Mouse (Mus musculus) MEL (cell line): Measurements from ENCODE around the gene Slc4a1. TPM values are rescaled to one million over a fixed set of nuclear protein-coding genes. Genes with fewer than 3 reads are reported as not detected.

Experiments
- DNase-seq: peaks from one replicate; pipeline ENCODE4 v3.0.0; 2011; ENCODE audit warnings: low read depth, low spot score
- H3K27ac ChIP-seq: 2 replicates; pipeline ENCODE4 v1.5.1; 2012; ENCODE audit warnings: low read depth, mild to moderate bottlenecking, control low read depth, low read length, moderate library complexity; ENCODE audit not compliant: control insufficient read depth
- H3K27me3 ChIP-seq, 2 experiments: fragments of 150-350 bp in 1 of 2; sonication (generic) in 1 of 2; 2 replicates each; pipeline ENCODE4 v1.6.1; 2012; ENCODE audit warnings: low read length in 2 of 2, mild to moderate bottlenecking in 2 of 2, improper control_type of control experiment in 1 of 2, moderate library complexity in 1 of 2; ENCODE audit not compliant: insufficient read depth in 2 of 2, control insufficient read depth in 1 of 2
- H3K36me3 ChIP-seq, 2 experiments: 2 replicates each; pipeline ENCODE4 v1.6.1; 2012 to 2014; ENCODE audit warnings: low read length in 2 of 2, improper control_type of control experiment in 1 of 2, inconsistent platforms in 1 of 2, mild to moderate bottlenecking in 1 of 2; ENCODE audit not compliant: insufficient read depth in 2 of 2, control insufficient read depth in 1 of 2
- H3K4me1 ChIP-seq, 2 experiments: fragments of 150-350 bp in 1 of 2; sonication (generic) in 1 of 2; 2 replicates each; pipeline ENCODE4 v1.6.1; 2012; ENCODE audit warnings: low read length in 2 of 2, improper control_type of control experiment in 1 of 2, mild to moderate bottlenecking in 1 of 2; ENCODE audit not compliant: insufficient read depth in 2 of 2, control insufficient read depth in 1 of 2
- H3K4me3 ChIP-seq, 2 experiments: fragments of 150-350 bp in 1 of 2; sonication (generic) in 1 of 2; 2 replicates each; pipeline ENCODE4 v1.5.1; 2012; ENCODE audit warnings: low read depth in 2 of 2, low read length in 2 of 2, mild to moderate bottlenecking in 2 of 2, moderate library complexity in 2 of 2, control low read depth in 1 of 2, improper control_type of control experiment in 1 of 2; ENCODE audit not compliant: control insufficient read depth in 1 of 2, insufficient read depth in 1 of 2
- H3K79me2 ChIP-seq: 2 replicates; pipeline ENCODE4 v1.6.1; 2012; ENCODE audit warnings: mild to moderate bottlenecking, low read length, moderate library complexity; ENCODE audit not compliant: control insufficient read depth, poor library complexity, insufficient read depth
- H3K9ac ChIP-seq: 2 replicates; pipeline ENCODE4 v1.6.1; 2012; ENCODE audit warnings: low read depth, mild to moderate bottlenecking, control low read depth, low read length, moderate library complexity; ENCODE audit not compliant: control insufficient read depth, poor library complexity, severe bottlenecking
- H3K9me3 ChIP-seq: fragments of 150-350 bp; sonication (generic); replicated peaks from 2 replicates; pipeline ENCODE4 v1.6.1; 2012; ENCODE audit warnings: mild to moderate bottlenecking, low read length, improper control_type of control experiment, moderate library complexity; ENCODE audit not compliant: insufficient read depth
- CHD1 ChIP-seq: IDR thresholded peaks from 2 replicates; pipeline ENCODE4 v1.6.1; 2012; ENCODE audit warnings: low read depth, mild to moderate bottlenecking, inconsistent platforms, low read length, improper control_type of control experiment
- CTCF ChIP-seq, 3 experiments: IDR thresholded peaks in 2 of 3; conservative IDR thresholded peaks in 1 of 3; 2 replicates each; pipeline ENCODE4 v1.5.1; 2011 to 2012; ENCODE audit warnings: low read length in 3 of 3, low read depth in 2 of 3, mild to moderate bottlenecking in 2 of 3, improper control_type of control experiment in 1 of 3, inconsistent platforms in 1 of 3, mixed read lengths in 1 of 3, moderate library complexity in 1 of 3; ENCODE audit not compliant: control insufficient read depth in 1 of 3, insufficient read depth in 1 of 3, poor library complexity in 1 of 3, severe bottlenecking in 1 of 3
- EP300 ChIP-seq, 2 experiments: IDR thresholded peaks; 2 replicates each; pipeline ENCODE4 v1.6.1; 2011; ENCODE audit warnings: improper control_type of control experiment in 2 of 2, low read length in 2 of 2, low read depth in 1 of 2, mild to moderate bottlenecking in 1 of 2
- ETS1 ChIP-seq: IDR thresholded peaks from 2 replicates; pipeline ENCODE4 v1.6.1; 2012; ENCODE audit warnings: low read depth, mild to moderate bottlenecking, inconsistent platforms, low read length, improper control_type of control experiment, moderate library complexity
- HCFC1 ChIP-seq: IDR thresholded peaks from 2 replicates; pipeline ENCODE4 v1.6.1; 2012; ENCODE audit warnings: low read depth, mild to moderate bottlenecking, inconsistent platforms, low read length, improper control_type of control experiment, moderate library complexity
- JUND ChIP-seq: IDR thresholded peaks from 2 replicates; pipeline ENCODE4 v1.6.1; 2011; ENCODE audit warnings: low read depth, mild to moderate bottlenecking, improper control_type of control experiment, low read length
- KAT2A ChIP-seq: conservative IDR thresholded peaks from 2 replicates; pipeline ENCODE4 v1.6.1; 2012; ENCODE audit warnings: low read depth, low read length, improper control_type of control experiment, inconsistent platforms
- MAFK ChIP-seq: IDR thresholded peaks from 2 replicates; pipeline ENCODE4 v1.6.1; 2011; ENCODE audit warnings: low read depth, mild to moderate bottlenecking, low read length, improper control_type of control experiment, borderline replicate concordance
- MXI1 ChIP-seq: IDR thresholded peaks from 2 replicates; pipeline ENCODE4 v1.6.1; 2011; ENCODE audit warnings: mild to moderate bottlenecking, low read depth, low read length, improper control_type of control experiment
- RAD21 ChIP-seq: IDR thresholded peaks from 2 replicates; pipeline ENCODE4 v1.6.1; 2011; ENCODE audit warnings: mild to moderate bottlenecking, low read depth, low read length, improper control_type of control experiment
- RCOR1 ChIP-seq: IDR thresholded peaks from 2 replicates; pipeline ENCODE4 v1.6.1; 2012; ENCODE audit warnings: low read depth, mild to moderate bottlenecking, inconsistent platforms, low read length, improper control_type of control experiment
- SMC3 ChIP-seq: IDR thresholded peaks from 2 replicates; pipeline ENCODE4 v1.6.1; 2011; ENCODE audit warnings: low read depth, low read length, improper control_type of control experiment
- TBP ChIP-seq: IDR thresholded peaks from 2 replicates; pipeline ENCODE4 v1.8.0; 2011; ENCODE audit warnings: low read depth, low read length, improper control_type of control experiment
- ZC3H11A ChIP-seq: IDR thresholded peaks from 2 replicates; pipeline ENCODE4 v1.6.1; 2012; ENCODE audit warnings: low read depth, mild to moderate bottlenecking, inconsistent platforms, low read length, improper control_type of control experiment
- ZKSCAN1 ChIP-seq: IDR thresholded peaks from 2 replicates; pipeline ENCODE4 v1.6.1; 2012; ENCODE audit warnings: low read depth, mild to moderate bottlenecking, inconsistent platforms, low read length, improper control_type of control experiment, moderate library complexity
- ZMIZ1 ChIP-seq: IDR thresholded peaks from 2 replicates; pipeline ENCODE4 v1.6.1; 2012; ENCODE audit warnings: low read depth, mild to moderate bottlenecking, inconsistent platforms, low read length, improper control_type of control experiment, moderate library complexity
- ZNF384 ChIP-seq: IDR thresholded peaks from 2 replicates; pipeline ENCODE4 v1.6.1; 2012; ENCODE audit warnings: low read depth, mild to moderate bottlenecking, inconsistent platforms, low read length, improper control_type of control experiment
- polyA plus RNA-seq, 2 experiments: library from polyadenylated mRNA; stranded (reverse) in 1 of 2; unstranded in 1 of 2; fragments of >175 nt in 1 of 2; fragments of >200 nt in 1 of 2; gene quantifications; 2 replicates each; pipeline versions ENCODE4 v1.2.1 to v1.2.4; 2012; ENCODE audit warnings: low replicate concordance in 2 of 2, low read depth in 1 of 2; ENCODE audit not compliant: insufficient read length in 2 of 2, insufficient read depth in 1 of 2, missing spikeins in 1 of 2
- total RNA-seq: library from RNA; depleted of rRNA; stranded (reverse); fragments of 300-350 nt; gene quantifications from 2 replicates; pipeline ENCODE4 v1.2.3, GENCODE M21; 2012

The Slc4a1 gene
- total and polyA plus RNA-seq, 3 experiments: 0.23 to 0.35 TPM; not detected in 1

DNA sequence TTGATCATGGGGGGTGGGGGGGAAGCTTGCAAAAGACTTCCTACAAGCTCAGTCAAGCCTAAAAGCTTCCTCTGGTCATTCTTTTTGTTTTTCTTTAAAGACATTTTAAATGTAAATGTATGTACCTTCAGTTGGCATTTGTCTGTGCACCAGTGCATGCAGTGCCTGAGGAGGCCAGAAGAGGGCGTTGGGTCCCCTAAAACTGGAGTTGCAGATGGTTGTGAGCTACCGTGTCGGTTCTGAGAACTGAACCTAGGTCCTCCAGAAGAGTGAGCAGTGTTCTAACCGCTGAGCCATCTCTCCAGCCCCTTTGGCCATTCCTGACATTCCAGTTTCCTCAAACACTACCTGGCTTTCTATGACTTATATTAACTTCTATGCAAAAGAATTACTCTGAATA is 26.4 kb downstream of the Slc4a1 start:
- no peaks in the 10 kb centered on the region for H3K79me2 ChIP-seq
- no peaks in the 10 kb centered on the region for H3K36me3 ChIP-seq
- TF ChIP-seq MXI1: no peak
- TF ChIP-seq SMC3: peak; percentile 49
- TF ChIP-seq KAT2A: no peak
- no peak for TF ChIP-seq CHD1
- TF ChIP-seq RAD21: peak; percentile 39
- TF ChIP-seq ZNF384: 0 out of 2 replicates have a peak, but pooled peaks have one; percentile 10
- TF ChIP-seq CTCF (IDR thresholded peaks at IDR 0.05 in 2 of 3, conservative IDR thresholded peaks at IDR 0.05 in 1 of 3; ENCODE audit: control insufficient read depth in 1 of 3, insufficient read depth in 1 of 3, low read depth in 2 of 3, low read length in 3 of 3, poor library complexity in 1 of 3, severe bottlenecking in 1 of 3): peak; percentile 50 to 59 (median 57)
- peaks cover 10 to 13% of the 10 kb centered on the region in 2 experiments for H3K27me3 ChIP-seq
- H3K4me3 ChIP-seq: no peak overlapping the region
- H3K9me3 ChIP-seq: no peaks in the 10 kb centered on the region
- no peak overlapping the region for H3K9ac ChIP-seq
- H3K4me1 ChIP-seq: peaks cover 0 to 5% of the 10 kb centered on the region in 2 experiments; a peak in 2 of 4 replicates
- peak; percentile 51 for DNase-seq
- H3K27ac ChIP-seq: no peak overlapping the region

DNA sequence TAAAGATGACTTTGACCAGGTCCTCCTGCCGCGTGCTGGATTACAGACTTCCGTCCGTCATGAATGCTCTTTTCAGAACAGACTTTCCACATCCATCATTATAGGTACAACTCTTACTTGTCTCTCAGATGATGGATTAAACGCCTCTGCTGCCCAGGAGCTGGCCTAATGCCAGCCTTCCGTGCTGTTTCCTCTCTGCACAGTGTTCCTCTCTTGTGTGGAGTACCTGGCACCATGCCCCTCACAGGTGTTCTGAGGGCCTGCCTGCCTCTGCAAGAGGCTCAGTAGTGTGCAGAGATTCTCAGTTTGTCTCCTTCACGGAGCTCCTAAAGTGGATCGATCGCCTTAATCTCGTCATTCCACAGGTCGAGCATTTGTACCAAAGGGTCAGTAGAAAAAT is 26.8 kb downstream of the Slc4a1 start:
- H3K4me3 ChIP-seq: no peak overlapping the region
- no peak overlapping the region for H3K9ac ChIP-seq
- peaks cover 10 to 13% of the 10 kb centered on the region in 2 experiments for H3K27me3 ChIP-seq
- no peak for TF ChIP-seq RCOR1
- no peak for TF ChIP-seq TBP
- TF ChIP-seq HCFC1: no peak
- no peak for TF ChIP-seq ZC3H11A
- TF ChIP-seq ZKSCAN1: no peak
- no peak for TF ChIP-seq JUND
- TF ChIP-seq EP300 (IDR thresholded peaks at IDR 0.05; ENCODE audit: low read depth in 1 of 2, low read length in 2 of 2): no peak
- TF ChIP-seq CTCF (IDR thresholded peaks at IDR 0.05 in 2 of 3, conservative IDR thresholded peaks at IDR 0.05 in 1 of 3; ENCODE audit: control insufficient read depth in 1 of 3, insufficient read depth in 1 of 3, low read depth in 2 of 3, low read length in 3 of 3, poor library complexity in 1 of 3, severe bottlenecking in 1 of 3): no peak
- no peak for TF ChIP-seq CHD1
- no peak for TF ChIP-seq RAD21
- H3K79me2 ChIP-seq: no peaks in the 10 kb centered on the region
- H3K27ac ChIP-seq: no peak overlapping the region
- peaks cover 0 to 5% of the 10 kb centered on the region in 2 experiments; a peak in 2 of 4 replicates for H3K4me1 ChIP-seq
- H3K36me3 ChIP-seq: no peaks in the 10 kb centered on the region
- H3K9me3 ChIP-seq: no peaks in the 10 kb centered on the region
- DNase-seq: no peak

- H3K9me3 ChIP-seq: no peaks in the 10 kb centered on the region
- H3K27me3 ChIP-seq: peaks cover 10 to 13% of the 10 kb centered on the region in 2 experiments
- H3K4me3 ChIP-seq: no peak overlapping the region
- DNase-seq: peak; percentile 64
- H3K4me1 ChIP-seq: peaks cover 0 to 5% of the 10 kb centered on the region in 2 experiments; a peak in 2 of 4 replicates
- no peaks in the 10 kb centered on the region for H3K36me3 ChIP-seq
- H3K9ac ChIP-seq: no peak overlapping the region
- no peak for TF ChIP-seq MAFK
- peak; percentile 66 for TF ChIP-seq ETS1
- TF ChIP-seq TBP: no peak
- TF ChIP-seq ZMIZ1: no peak
- H3K27ac ChIP-seq: no peak overlapping the region
- H3K79me2 ChIP-seq: no peaks in the 10 kb centered on the region
Observed at GRCm38 (mm10) chr11:102338561-102338960, 27.4 kb downstream of the Slc4a1 start.
